Comparison of ENCODE assay signal across 8 mouse cellular contexts in genomic region chr4:115056921-115057673, GRCm38 (mm10). TPM values are rescaled to one million over a fixed set of nuclear protein-coding genes. Genes with fewer than 3 reads are reported as not detected.
DNase-seq lines count a peak whose midpoint lies in the region; ATAC-seq lines count a peak whose summit lies in the region.

No protein-coding gene starts in this region.

- H3K9me3 ChIP-seq in embryonic facial prominence, embryonic 10.5 days: no peaks in the 10 kb centered on the region
- H3K9me3 ChIP-seq in liver, embryonic 13.5 days (replicated peaks): no peaks in the 10 kb centered on the region

- peaks cover 100% of the 10 kb centered on the region for H3K27me3 ChIP-seq in embryonic facial prominence, embryonic 10.5 days (replicated peaks; ENCODE audit: low read depth, poor library complexity, severe bottlenecking)
- H3K27me3 ChIP-seq in liver, embryonic 13.5 days: peaks cover 30% of the 10 kb centered on the region; the same call in 1 of the 2 replicates

- peak overlapping the region; percentile 68 for H3K27ac ChIP-seq in embryonic facial prominence, embryonic 10.5 days (replicated peaks)
- H3K27ac ChIP-seq in liver, embryonic 13.5 days: peak overlapping the region; percentile 99

- ATAC-seq in liver, embryonic 13.5 days (ENCODE audit: low read depth): peak; percentile 51
- ATAC-seq in monocyte, adult 5-6 weeks (replicated peaks; ENCODE audit: insufficient number of reproducible peaks, low FRiP score, low TSS enrichment, poor library complexity, severe bottlenecking): peak; percentile 32; the same call in 1 of the 2 replicates

- peaks cover 27% of the 10 kb centered on the region for H3K4me1 ChIP-seq in embryonic facial prominence, embryonic 10.5 days
- H3K4me1 ChIP-seq in liver, embryonic 13.5 days (replicated peaks): peaks cover 50% of the 10 kb centered on the region

- H3K4me2 ChIP-seq in liver, embryonic 13.5 days: peak overlapping the region; percentile 99

- peak overlapping the region; percentile 98 for H3K9ac ChIP-seq in liver, embryonic 13.5 days

- peak; percentile 50 for DNase-seq in CD4-positive helper T cell, adult 2 months (ENCODE audit: low read depth, low spot score)
- DNase-seq in R1 (ENCODE audit: low read depth, low spot score): peak; percentile 58
- DNase-seq in embryonic facial prominence, embryonic 10.5 days (ENCODE audit: low spot score): peak; percentile 75
- peak; percentile 78 for DNase-seq in heart, adult 8-10 months (ENCODE audit: low spot score)
- DNase-seq in kidney, adult 11 months: peak; percentile 54
- DNase-seq in liver, embryonic 13.5 days: peak; percentile 60
- DNase-seq in urinary bladder, postnatal 25 days (ENCODE audit: low spot score): peak; percentile 35

- WGBS in embryonic facial prominence, embryonic 10.5 days: under 1% methylated on average over 48 of the region's 48 CpGs
- under 1% methylated on average over 47 of the region's 48 CpGs for WGBS in liver, embryonic 13.5 days (ENCODE audit: insufficient replicate concordance)

- no peaks in the 10 kb centered on the region for H3K36me3 ChIP-seq in embryonic facial prominence, embryonic 10.5 days (replicated peaks)
- H3K36me3 ChIP-seq in liver, embryonic 13.5 days: peaks cover 13% of the 10 kb centered on the region

- H3K4me3 ChIP-seq in embryonic facial prominence, embryonic 10.5 days: peak overlapping the region; percentile 52
- H3K4me3 ChIP-seq in liver, embryonic 13.5 days (replicated peaks): peak overlapping the region; percentile 74

RNA-seq across cellular contexts. Expression of gene Tal1, which starts 0.9 kb away (rescaled TPM):
- 1.7 and 1.9 TPM in 2 replicates for polyA plus RNA-seq in embryonic facial prominence, embryonic 10.5 days (2016; fragmentation: Nextera tagmentation; extraction: Ambion mirVana)
- total RNA-seq in heart, adult 8-10 months (2022): 1 to 10 TPM; 2.5 to 3.6 (median 2.9) TPM
- 29.3 and 31.5 TPM in 2 replicates for polyA plus RNA-seq in liver, embryonic 13.5 days (2015; fragmentation: Nextera tagmentation; extraction: Ambion mirVana)
- 0.53 to 3.0 TPM (median 2.9 TPM) in 3 replicates for total RNA-seq in monocyte, adult 5-6 weeks (2017)

RNA-seq across cellular contexts. Expression of gene Pdzk1ip1, which starts 31.4 kb away (rescaled TPM):
- 6.3 and 6.7 TPM in 2 replicates for polyA plus RNA-seq in embryonic facial prominence, embryonic 10.5 days (2016; fragmentation: Nextera tagmentation; extraction: Ambion mirVana)
- total RNA-seq in heart, adult 8-10 months (2022): under 1 TPM in 2 of 4 experiments, not detected in 2; 0.71 to 0.86 TPM
- 21.2 and 23.7 TPM in 2 replicates for polyA plus RNA-seq in liver, embryonic 13.5 days (2015; fragmentation: Nextera tagmentation; extraction: Ambion mirVana)
- total RNA-seq in monocyte, adult 5-6 weeks (2017): 3.3 to 4.9 TPM in 2 of 3 replicates, not detected in the other

RNA-seq across cellular contexts. Expression of gene Stil, which starts 57.1 kb away (rescaled TPM):
- 19.3 and 20.5 TPM in 2 replicates for polyA plus RNA-seq in embryonic facial prominence, embryonic 10.5 days (2016; fragmentation: Nextera tagmentation; extraction: Ambion mirVana)
- total RNA-seq in heart, adult 8-10 months (2022): under 1 TPM in 1 of 4 experiments, not detected in 3; 0.26 TPM
- polyA plus RNA-seq in liver, embryonic 13.5 days (2015; fragmentation: Nextera tagmentation; extraction: Ambion mirVana): 8.3 and 11.8 TPM in 2 replicates
- 0.53 to 1.9 TPM (median 0.78 TPM) in 3 replicates for total RNA-seq in monocyte, adult 5-6 weeks (2017)

Comparison
In these comparisons a context has a peak if more than half of its experiments do, and no peak if none do; other contexts are left out.
1. Peak in every context shown above with its lines: DNase-seq, ATAC-seq, H3K4me3 ChIP-seq and H3K27ac ChIP-seq.